Mouse (Mus musculus): ENCODE data around the gene Cx3cr1. TPM values are rescaled to one million over a fixed set of nuclear protein-coding genes. Genes with fewer than 3 reads are reported as not detected.

Cx3cr1 gene
- total RNA-seq, 2 experiments from 2014 or later: 30.8 to 31.7 TPM

DNA sequence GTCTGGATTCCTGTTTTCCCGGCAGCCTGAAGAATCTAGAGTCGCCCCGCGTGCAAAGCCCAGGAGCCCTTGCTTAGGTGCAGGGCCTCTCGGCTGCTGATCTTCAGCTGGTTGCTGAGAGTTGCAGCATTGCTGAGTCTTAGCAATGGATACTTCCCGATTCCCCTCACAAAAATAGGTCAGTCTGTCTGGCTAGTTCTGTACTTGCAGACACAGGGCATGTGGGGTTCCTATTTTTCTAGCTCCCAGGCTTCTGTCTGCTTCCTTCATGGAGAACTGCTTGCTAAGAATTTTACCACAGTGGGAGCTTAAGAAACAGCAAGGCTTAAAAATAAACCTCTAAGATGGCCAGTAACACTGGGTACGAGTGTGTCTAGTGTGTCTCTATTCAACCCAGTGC lies 32.3 kb downstream of the Cx3cr1 start:
- no peak for DNase-seq (ENCODE audit: low spot score in 2 of 2)
- H3K27ac ChIP-seq: peak overlapping the region; percentile 67; the same call in 1 of the 2 replicates
- TF ChIP-seq CTCF (conservative IDR thresholded peaks at IDR 0.05): no peak
- H3K4me3 ChIP-seq: no peak overlapping the region

DNA sequence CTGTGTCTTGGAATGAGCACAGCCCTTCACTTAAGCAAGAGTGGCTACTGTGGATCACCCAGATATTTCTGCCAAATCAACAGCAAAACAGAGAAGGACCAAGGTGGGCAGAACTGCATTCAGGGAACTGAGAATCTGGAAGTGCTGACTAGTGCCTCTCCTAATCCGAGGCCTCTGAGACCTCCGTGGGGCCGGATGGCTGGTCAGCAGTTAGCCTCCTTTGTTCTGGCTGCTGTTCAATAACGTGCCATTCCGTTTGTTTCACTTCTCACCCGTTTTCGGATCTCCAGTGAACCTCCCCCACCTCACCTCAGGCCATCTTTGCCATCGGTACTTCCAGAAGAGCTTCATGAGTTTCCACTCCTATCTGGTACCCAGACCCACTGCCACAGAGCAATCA lies 35.3 kb downstream of the Cx3cr1 start:
- TF ChIP-seq CTCF (conservative IDR thresholded peaks at IDR 0.05): no peak
- H3K4me3 ChIP-seq: no peak overlapping the region
- no peak for DNase-seq (ENCODE audit: low spot score in 2 of 2)
- H3K27ac ChIP-seq: peak overlapping the region; percentile 48; the same call in 1 of the 2 replicates

- TF ChIP-seq CTCF (conservative IDR thresholded peaks at IDR 0.05): peak; percentile 26
- H3K27ac ChIP-seq: no peak overlapping the region
- no peak for DNase-seq (ENCODE audit: low spot score in 2 of 2)
- H3K4me3 ChIP-seq: no peak overlapping the region
Measured at GRCm38 (mm10) chr9:120032710-120033109, 37.0 kb downstream of the Cx3cr1 start.

DNA sequence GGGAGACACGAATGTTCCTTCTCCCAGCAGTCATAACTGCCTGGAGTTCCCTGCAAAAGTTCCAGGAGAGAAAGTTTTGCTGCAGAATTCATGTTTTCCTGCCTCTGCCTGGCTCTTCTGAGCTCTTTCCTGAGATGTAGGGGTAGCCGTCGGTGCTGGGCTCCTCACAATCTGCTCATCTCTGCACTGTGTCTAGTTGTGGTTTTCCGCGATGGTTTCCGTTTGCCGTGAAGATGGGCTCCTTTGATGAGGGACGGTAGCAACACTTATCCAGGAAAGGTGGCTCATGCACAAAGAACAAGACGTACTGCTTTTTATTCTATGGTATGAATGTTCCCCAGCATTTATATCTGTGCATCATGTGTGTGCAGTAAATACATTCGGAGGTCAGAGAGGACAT lies 39.3 kb downstream of the Cx3cr1 start:
- no peak for TF ChIP-seq CTCF (conservative IDR thresholded peaks at IDR 0.05)
- no peak overlapping the region for H3K27ac ChIP-seq
- H3K4me3 ChIP-seq: no peak overlapping the region
- no peak for DNase-seq (ENCODE audit: low spot score in 2 of 2)

- Histone ChIP-seq H3K4me3 (no peak overlapping the region), H3K27ac (no peak overlapping the region)
- TF ChIP-seq CTCF (conservative IDR thresholded peaks at IDR 0.05): no peak
- DNase-seq (ENCODE audit: low spot score in 2 of 2): no peak
Measured at GRCm38 (mm10) chr9:120029880-120030279, 39.8 kb downstream of the Cx3cr1 start.

GRCm38 (mm10) chr9:120027401-120028151 lies 42.1 kb downstream of the Cx3cr1 start:
- peak; percentile 74 for TF ChIP-seq CTCF (conservative IDR thresholded peaks at IDR 0.05)
- Histone ChIP-seq H3K27ac (peak overlapping the region; percentile 36; the same call in 1 of the 2 replicates), H3K4me3 (no peak overlapping the region)
- peak; percentile 63 to 73 for DNase-seq (ENCODE audit: low spot score in 2 of 2)

- no peak for TF ChIP-seq CTCF (conservative IDR thresholded peaks at IDR 0.05)
- H3K4me3 ChIP-seq: no peak overlapping the region
- H3K27ac ChIP-seq: no peak overlapping the region
- no peak for DNase-seq (ENCODE audit: low spot score in 2 of 2)
Measured at GRCm38 (mm10) chr9:120024625-120025024, 45.1 kb downstream of the Cx3cr1 start.

- TF ChIP-seq CTCF (conservative IDR thresholded peaks at IDR 0.05): no peak
- Histone ChIP-seq H3K4me3 (no peak overlapping the region), H3K27ac (no peak overlapping the region)
- no peak for DNase-seq (ENCODE audit: low spot score in 2 of 2)
Measured at GRCm38 (mm10) chr9:120024171-120024570, 45.5 kb downstream of the Cx3cr1 start.

- TF ChIP-seq CTCF (conservative IDR thresholded peaks at IDR 0.05): no peak
- H3K27ac ChIP-seq: no peak within 1 kb of the TSS
- no peak for DNase-seq (ENCODE audit: low spot score in 2 of 2)
- no peak within 1 kb of the TSS for H3K4me3 ChIP-seq
Measured at GRCm38 (mm10) chr9:120023086-120023811, 46.4 kb downstream of the Cx3cr1 start, which contains the start of gene Xirp1. Gene Xirp1, minus strand, starts transcription at chr9:120023598.

- H3K27ac ChIP-seq: no peak overlapping the region
- TF ChIP-seq CTCF (conservative IDR thresholded peaks at IDR 0.05): no peak
- DNase-seq (ENCODE audit: low spot score in 2 of 2): no peak
- H3K4me3 ChIP-seq: no peak overlapping the region
Measured at GRCm38 (mm10) chr9:120021164-120021563, 48.5 kb downstream of the Cx3cr1 start.

DNA sequence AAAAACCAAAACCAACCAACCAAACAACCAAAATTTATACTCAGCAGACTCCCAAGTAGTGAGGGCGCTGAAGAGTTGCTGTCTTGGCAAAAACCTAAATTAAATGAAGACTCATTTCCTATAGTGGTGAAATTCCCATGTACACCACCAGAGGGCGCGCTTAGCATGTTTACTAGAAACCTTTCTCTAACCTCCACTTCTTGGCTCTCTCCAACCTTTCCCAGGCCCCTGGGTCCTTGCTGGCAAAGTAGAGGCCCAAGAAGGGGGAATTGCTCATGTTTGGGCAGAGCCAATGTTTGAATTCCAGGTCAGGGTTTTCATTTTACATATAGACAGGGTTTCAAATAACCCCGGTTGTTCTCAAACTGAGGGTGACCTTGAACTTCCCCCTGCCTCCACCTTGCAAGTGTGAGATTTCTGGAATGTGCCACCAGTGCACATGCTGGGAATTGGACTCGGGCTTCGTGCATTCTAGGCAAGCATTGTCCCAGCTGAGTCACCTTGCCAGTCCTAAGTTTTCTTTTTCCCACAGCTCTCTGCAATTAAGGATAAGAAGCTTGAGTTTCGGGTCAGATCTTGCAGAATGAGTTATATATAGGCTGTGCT lies 49.3 kb downstream of the Cx3cr1 start:
- TF ChIP-seq CTCF (conservative IDR thresholded peaks at IDR 0.05): peak; percentile 91
- Histone ChIP-seq H3K27ac (no peak overlapping the region), H3K4me3 (no peak overlapping the region)
- DNase-seq (ENCODE audit: low spot score in 2 of 2): peak; percentile 70 to 78

GRCm38 (mm10) chr9:120016956-120017355 lies 52.7 kb downstream of the Cx3cr1 start:
- no peak overlapping the region for H3K27ac ChIP-seq
- H3K4me3 ChIP-seq: no peak overlapping the region
- DNase-seq (ENCODE audit: low spot score in 2 of 2): no peak
- TF ChIP-seq CTCF (conservative IDR thresholded peaks at IDR 0.05): no peak

DNA sequence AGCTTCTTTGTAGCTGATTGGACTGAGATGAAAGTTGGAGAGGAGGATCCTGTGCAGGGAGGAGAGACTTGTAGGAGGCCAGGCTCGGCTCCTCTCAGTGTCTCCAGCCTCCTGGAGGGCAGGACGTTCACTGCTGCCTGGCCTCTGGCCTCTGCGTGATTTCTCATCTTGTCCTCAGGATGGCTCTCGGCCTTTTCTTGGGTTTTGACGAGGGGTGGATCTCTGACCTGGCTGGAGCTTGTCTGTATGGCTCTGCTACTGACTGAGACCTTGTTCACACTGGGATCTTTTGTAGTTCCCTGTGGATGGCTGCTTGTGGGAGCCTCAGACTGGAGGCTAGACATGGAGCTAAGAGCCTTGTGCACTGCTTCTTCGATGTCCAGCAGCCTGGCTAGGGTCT lies 54.9 kb downstream of the Cx3cr1 start:
- DNase-seq (ENCODE audit: low spot score in 2 of 2): no peak
- Histone ChIP-seq H3K27ac (no peak overlapping the region), H3K4me3 (no peak overlapping the region)
- no peak for TF ChIP-seq CTCF (conservative IDR thresholded peaks at IDR 0.05)
